Mouse (Mus musculus) cortical plate, adult 2 months (tissue): ENCODE results near the gene Ythdf1.

Experiments used
- CTCF ChIP-seq: fragments of 200-500 bp; IDR thresholded peaks from 2 replicates; pipeline ENCODE4 v1.5.1; 2011; ENCODE audit warnings: mild to moderate bottlenecking, control low read depth, low read length; ENCODE audit not compliant: insufficient read depth; ENCODE audit errors: extremely low read depth
- POLR2A ChIP-seq: fragments of 200-500 bp; IDR thresholded peaks from 2 replicates; pipeline ENCODE4 v1.6.1; 2011; ENCODE audit warnings: mild to moderate bottlenecking, low read length, control low read depth; ENCODE audit not compliant: insufficient read depth; ENCODE audit errors: extremely low read depth

DNA sequence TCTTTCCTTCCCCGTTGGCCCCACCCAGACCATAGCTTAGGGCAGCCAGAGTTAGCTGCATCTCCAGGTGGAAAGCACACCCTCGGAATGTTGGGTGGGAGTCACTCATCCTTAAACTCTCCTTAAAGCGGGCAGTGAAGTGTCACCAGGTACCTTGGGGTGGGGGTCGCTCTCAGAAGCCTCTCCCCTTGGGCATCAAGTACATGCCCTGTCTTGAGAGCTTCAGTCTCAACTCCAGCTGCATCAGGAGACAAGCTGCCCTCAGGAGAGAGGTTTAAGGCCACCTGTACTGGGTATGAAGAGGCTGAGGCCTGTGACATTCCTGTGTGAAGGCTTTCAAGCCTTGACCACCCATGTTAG lies 30.8 kb downstream of the Ythdf1 start:
- TF ChIP-seq POLR2A (no peak), CTCF (no peak)
